Mouse (Mus musculus) heart, embryonic 11.5 days (tissue): ENCODE measurements around the gene Akap13. TPM values are rescaled to one million over a fixed set of nuclear protein-coding genes. Genes with fewer than 3 reads are reported as not detected.
"Not testable (repeated sequence)": the region's sequence is repeated elsewhere in the genome, so short reads cannot be mapped to it uniquely, and the experiment has no call there.

Experiments used
- ATAC-seq: fragments of 200-750 bp; cut with Nextera tagmentation; replicated peaks from 2 replicates; pipeline ENCODE4 v1.8.0; 2017; ENCODE audit warnings: moderate library complexity; ENCODE audit not compliant: insufficient number of reproducible peaks, low FRiP score, low TSS enrichment
- H3K27ac ChIP-seq: fragments of 300-500 bp; sonication (generic); 2 replicates; pipeline ENCODE4 v1.5.1; 2014; ENCODE audit warnings: mild to moderate bottlenecking, low read depth, low read length
- H3K27me3 ChIP-seq: fragments of 300-500 bp; sonication (generic); 2 replicates; pipeline ENCODE4 v1.6.1; 2014; ENCODE audit warnings: mild to moderate bottlenecking, low read length, mixed read lengths; ENCODE audit not compliant: control insufficient read depth, insufficient read depth
- H3K36me3 ChIP-seq: fragments of 300-500 bp; sonication (generic); 2 replicates; pipeline ENCODE4 v1.6.1; 2014; ENCODE audit warnings: mild to moderate bottlenecking, low read length, moderate library complexity, mixed read lengths; ENCODE audit not compliant: control insufficient read depth, insufficient read depth
- H3K4me1 ChIP-seq: fragments of 300-500 bp; sonication (generic); 2 replicates; pipeline ENCODE4 v1.6.1; 2014; ENCODE audit warnings: low read length; ENCODE audit not compliant: control insufficient read depth, insufficient read depth
- H3K4me2 ChIP-seq: fragments of 300-500 bp; sonication (generic); 2 replicates; pipeline ENCODE4 v1.6.1; 2014; ENCODE audit warnings: mild to moderate bottlenecking, moderate library complexity
- H3K4me3 ChIP-seq: fragments of 300-500 bp; sonication (generic); 2 replicates; pipeline ENCODE4 v1.5.1; 2014; ENCODE audit warnings: low read depth, low read length
- H3K9ac ChIP-seq: fragments of 300-500 bp; sonication (generic); 2 replicates; pipeline ENCODE4 v1.6.1; 2014; ENCODE audit warnings: mild to moderate bottlenecking, low read depth, low read length, moderate library complexity
- H3K9me3 ChIP-seq: fragments of 300-500 bp; sonication (generic); replicated peaks from 2 replicates; pipeline ENCODE4 v1.6.1; 2016; ENCODE audit warnings: low read length; ENCODE audit not compliant: control insufficient read depth
- WGBS: fragments of 180-500 bp; shearing (Covaris S2); extraction: QIAGEN DNeasy Blood & Tissue Kit; methylation state at CpG from one replicate; pipeline ENCODE4 v1.1.7; 2014; ENCODE audit not compliant: insufficient replicate concordance; 5-methylcytosine and 5-hydroxymethylcytosine counted together
- polyA plus RNA-seq: library from polyadenylated mRNA; unstranded; fragments of >200 nt; fragmentation: Nextera tagmentation; extraction: Ambion mirVana; gene quantifications from 2 replicates; pipeline ENCODE4 v1.2.1, GENCODE M21; 2014

Akap13 gene
- polyA plus RNA-seq, 1 experiment from 2014 or later, result 68.1 TPM

GRCm38 (mm10) chr7:75611261-75611950 is 156.1 kb downstream of the Akap13 start:
- Histone ChIP-seq H3K27ac (peak overlapping the region; percentile 83), H3K9ac (no peak overlapping the region), H3K36me3 (peaks cover 16% of the 10 kb centered on the region), H3K4me3 (peak overlapping the region; percentile 41; the same call in 1 of the 2 replicates), H3K9me3 (no peaks in the 10 kb centered on the region), H3K4me1 (peaks cover 53% of the 10 kb centered on the region), H3K27me3 (no peaks in the 10 kb centered on the region), H3K4me2 (peak overlapping the region; percentile 47)
- no peak for ATAC-seq
- 71% methylated on average over 15 of the region's 15 CpGs for WGBS

- WGBS, result 19% methylated on average over 13 of the region's 13 CpGs
- H3K4me1 ChIP-seq, result peaks cover 53% of the 10 kb centered on the region
- peak overlapping the region; percentile 47 for H3K4me2 ChIP-seq
- no peaks in the 10 kb centered on the region for H3K9me3 ChIP-seq
- peak; percentile 93 for ATAC-seq
- peaks cover 18% of the 10 kb centered on the region for H3K36me3 ChIP-seq
- no peaks in the 10 kb centered on the region for H3K27me3 ChIP-seq
- H3K9ac ChIP-seq, result peak overlapping the region; percentile 70; the same call in 1 of the 2 replicates
- H3K4me3 ChIP-seq, result peak overlapping the region; percentile 41
- peak overlapping the region; percentile 83 for H3K27ac ChIP-seq
Measured at GRCm38 (mm10) chr7:75612000-75612682, 156.8 kb downstream of the Akap13 start.

GRCm38 (mm10) chr7:75612683-75613053 is 157.3 kb downstream of the Akap13 start:
- Histone ChIP-seq H3K9ac (peak overlapping the region; percentile 70), H3K36me3 (peaks cover 18% of the 10 kb centered on the region), H3K27ac (peak overlapping the region; percentile 83), H3K4me1 (peaks cover 53% of the 10 kb centered on the region), H3K27me3 (no peaks in the 10 kb centered on the region), H3K9me3 (no peaks in the 10 kb centered on the region), H3K4me3 (peak overlapping the region; percentile 41), H3K4me2 (peak overlapping the region; percentile 47)
- no peak for ATAC-seq

- 41% methylated on average over 5 of the region's 5 CpGs for WGBS
- no peaks in the 10 kb centered on the region for H3K9me3 ChIP-seq
- H3K4me3 ChIP-seq, result peak overlapping the region; percentile 41
- 0 out of 2 replicates have a peak overlapping the region, but pooled peaks have one; percentile 46 for H3K9ac ChIP-seq
- H3K4me2 ChIP-seq, result peak overlapping the region; percentile 47
- H3K27ac ChIP-seq, result no peak overlapping the region
- no peak for ATAC-seq
- peaks cover 18% of the 10 kb centered on the region for H3K36me3 ChIP-seq
- H3K27me3 ChIP-seq, result no peaks in the 10 kb centered on the region
- peaks cover 48% of the 10 kb centered on the region for H3K4me1 ChIP-seq
Measured at GRCm38 (mm10) chr7:75613240-75613639, 157.9 kb downstream of the Akap13 start.

- WGBS, result 83% methylated on average over 8 of the region's 8 CpGs
- no peak overlapping the region for H3K27ac ChIP-seq
Measured at GRCm38 (mm10) chr7:75614826-75615225, 159.5 kb downstream of the Akap13 start.

GRCm38 (mm10) chr7:75617246-75617645 is 161.9 kb downstream of the Akap13 start:
- not testable (repeated sequence) for H3K9me3 ChIP-seq, H3K27me3 ChIP-seq, ATAC-seq, H3K36me3 ChIP-seq, H3K27ac ChIP-seq, H3K9ac ChIP-seq, H3K4me3 ChIP-seq, H3K4me2 ChIP-seq
- peaks cover 10% of the 10 kb centered on the region for H3K4me1 ChIP-seq
- WGBS, result 93% methylated on average over 4 of the region's 4 CpGs

More at GRCm38 (mm10) chr7:75614826-75615225, 159.5 kb downstream of the Akap13 start:
- Histone ChIP-seq H3K36me3 (peaks cover 18% of the 10 kb centered on the region), H3K4me1 (peaks cover 32% of the 10 kb centered on the region), H3K9me3 (no peaks in the 10 kb centered on the region), H3K4me2 (peak overlapping the region; percentile 47), H3K4me3 (peak overlapping the region; percentile 10), H3K9ac (no peak overlapping the region), H3K27me3 (no peaks in the 10 kb centered on the region)
- no peak for ATAC-seq

GRCm38 (mm10) chr7:75618699-75619098 is 163.4 kb downstream of the Akap13 start:
- no peaks in the 10 kb centered on the region for H3K4me1 ChIP-seq
- no peaks in the 10 kb centered on the region for H3K27me3 ChIP-seq
- ATAC-seq, result no peak
- no peak overlapping the region for H3K4me2 ChIP-seq
- no peaks in the 10 kb centered on the region for H3K9me3 ChIP-seq
- WGBS, result 84% methylated on average over 3 of the region's 3 CpGs
- no peak overlapping the region for H3K4me3 ChIP-seq
- peaks cover 2% of the 10 kb centered on the region for H3K36me3 ChIP-seq
- H3K9ac ChIP-seq, result no peak overlapping the region
- no peak overlapping the region for H3K27ac ChIP-seq

GRCm38 (mm10) chr7:75619875-75620274 is 164.5 kb downstream of the Akap13 start:
- Histone ChIP-seq H3K36me3 (peaks cover 2% of the 10 kb centered on the region), H3K9ac (no peak overlapping the region), H3K4me1 (no peaks in the 10 kb centered on the region), H3K27ac (no peak overlapping the region), H3K4me2 (no peak overlapping the region), H3K4me3 (no peak overlapping the region), H3K9me3 (no peaks in the 10 kb centered on the region), H3K27me3 (no peaks in the 10 kb centered on the region)
- 83% methylated on average over 6 of the region's 6 CpGs for WGBS
- ATAC-seq, result no peak
